Mouse (Mus musculus): Measurements from ENCODE around the gene Vwa8. TPM values are rescaled to one million over a fixed set of nuclear protein-coding genes. Genes with fewer than 3 reads are reported as not detected.

Vwa8 gene
- total RNA-seq, 1 experiment = 9.8 TPM

DNA sequence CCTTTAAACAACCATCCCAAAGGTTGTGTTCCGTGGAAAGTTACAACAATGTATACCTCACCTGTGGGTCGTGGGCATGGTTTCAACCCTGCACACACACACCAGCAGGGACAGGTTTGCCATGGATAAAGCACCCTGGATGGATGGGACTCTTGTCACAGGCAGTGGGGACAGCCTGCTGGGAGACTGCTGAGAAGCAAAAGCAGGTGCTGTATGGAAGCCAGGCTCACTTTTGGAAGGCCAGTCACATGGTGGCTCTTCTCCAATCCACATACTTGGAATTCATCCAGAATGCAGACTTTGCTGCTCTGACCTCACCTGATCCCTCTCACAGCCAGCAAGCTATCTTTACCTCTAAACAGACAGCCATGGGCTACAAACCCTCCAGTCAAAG lies 292.0 kb downstream of the Vwa8 start:
- H3K9ac ChIP-seq (ENCODE audit: insufficient read depth, low read depth, low read length, poor library complexity, severe bottlenecking) = no peak overlapping the region
- H3K27ac ChIP-seq (ENCODE audit: insufficient read depth, low read depth, low read length, poor library complexity, severe bottlenecking) = peak overlapping the region; percentile 28; the same call in 1 of the 2 replicates
- H3K4me3 ChIP-seq (ENCODE audit: insufficient read depth in 1 of 2, low read depth in 1 of 2, low read length in 2 of 2, poor library complexity in 1 of 2, severe bottlenecking in 1 of 2) = no peak overlapping the region
- H3K4me1 ChIP-seq (ENCODE audit: control insufficient read depth in 2 of 2, insufficient read depth in 2 of 2, low read length in 2 of 2, poor library complexity in 1 of 2) = peaks cover 0 to 9% of the 10 kb centered on the region in 2 experiments; a peak in 1 of 4 replicates
- in situ Hi-C loops (cut with MboI; ENCODE audit: low sequenced_read_pairs in 2 of 2, unreplicated experiment in 2 of 2) = loop anchor here (25.0 kb wide), 1 partner anchor 171 kb away; the partner anchor contains the start of gene Rgcc (in 2 of the 2)
- DNase-seq (ENCODE audit: low read depth, low spot score) = peak; percentile 38
- TF ChIP-seq ZNF384 (IDR thresholded peaks at IDR 0.05; ENCODE audit: low read depth, low read length) = no peak
- TF ChIP-seq CHD2 (IDR thresholded peaks at IDR 0.05; ENCODE audit: low read depth, low read length) = no peak
- TF ChIP-seq MAFK (IDR thresholded peaks at IDR 0.05; ENCODE audit: insufficient read depth, low read depth, low read length) = no peak
- TF ChIP-seq HCFC1 (IDR thresholded peaks at IDR 0.05; ENCODE audit: borderline replicate concordance, insufficient read depth, low read length) = no peak
- TF ChIP-seq ZC3H11A (IDR thresholded peaks at IDR 0.05; ENCODE audit: borderline replicate concordance, low read depth, low read length) = no peak
- no peaks in the 10 kb centered on the region for H3K36me3 ChIP-seq (ENCODE audit: control insufficient read depth, insufficient read depth, low read length, poor library complexity, severe bottlenecking)
- H3K9me3 ChIP-seq (ENCODE audit: control insufficient read depth, insufficient read depth, low read depth, low read length) = no peaks in the 10 kb centered on the region

DNA sequence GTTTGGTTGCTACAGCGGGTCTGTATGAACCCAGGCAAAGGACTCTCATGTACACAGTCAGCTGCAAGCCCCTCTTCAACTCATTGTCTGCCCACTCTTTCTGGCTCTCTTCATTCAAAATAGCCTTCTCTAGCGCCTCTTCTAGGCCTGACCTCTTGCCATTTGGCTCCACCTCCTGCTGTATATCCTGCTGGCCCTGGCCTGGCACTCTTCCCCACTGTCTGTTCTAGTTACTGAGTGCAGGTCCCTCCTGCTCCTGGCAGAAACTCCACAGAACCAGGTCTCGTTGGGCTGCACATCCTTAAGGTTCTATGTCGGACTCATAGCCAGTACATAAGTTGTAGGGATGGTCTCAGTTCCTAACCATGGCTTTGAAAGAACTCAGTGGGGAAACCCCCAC lies 293.5 kb downstream of the Vwa8 start:
- no peaks in the 10 kb centered on the region for H3K9me3 ChIP-seq (ENCODE audit: control insufficient read depth, insufficient read depth, low read depth, low read length)
- TF ChIP-seq HCFC1 (IDR thresholded peaks at IDR 0.05; ENCODE audit: borderline replicate concordance, insufficient read depth, low read length) = no peak
- no peak for TF ChIP-seq ZC3H11A (IDR thresholded peaks at IDR 0.05; ENCODE audit: borderline replicate concordance, low read depth, low read length)
- TF ChIP-seq CHD2 (IDR thresholded peaks at IDR 0.05; ENCODE audit: low read depth, low read length) = no peak
- no peak for TF ChIP-seq MAFK (IDR thresholded peaks at IDR 0.05; ENCODE audit: insufficient read depth, low read depth, low read length)
- in situ Hi-C loops (cut with MboI; ENCODE audit: low sequenced_read_pairs in 2 of 2, unreplicated experiment in 2 of 2) = loop anchor here (25.0 kb wide), 1 partner anchor 170 kb away; the partner anchor contains the start of gene Rgcc (in 2 of the 2)
- H3K36me3 ChIP-seq (ENCODE audit: control insufficient read depth, insufficient read depth, low read length, poor library complexity, severe bottlenecking) = no peaks in the 10 kb centered on the region
- no peak for DNase-seq (ENCODE audit: low read depth, low spot score)
- H3K4me1 ChIP-seq (ENCODE audit: control insufficient read depth in 2 of 2, insufficient read depth in 2 of 2, low read length in 2 of 2, poor library complexity in 1 of 2) = peaks cover 0 to 9% of the 10 kb centered on the region in 2 experiments; a peak in 1 of 4 replicates
- H3K27ac ChIP-seq (ENCODE audit: insufficient read depth, low read depth, low read length, poor library complexity, severe bottlenecking) = no peak overlapping the region
- H3K4me3 ChIP-seq (ENCODE audit: insufficient read depth in 1 of 2, low read depth in 1 of 2, low read length in 2 of 2, poor library complexity in 1 of 2, severe bottlenecking in 1 of 2) = no peak overlapping the region
- H3K9ac ChIP-seq (ENCODE audit: insufficient read depth, low read depth, low read length, poor library complexity, severe bottlenecking) = no peak overlapping the region

DNA sequence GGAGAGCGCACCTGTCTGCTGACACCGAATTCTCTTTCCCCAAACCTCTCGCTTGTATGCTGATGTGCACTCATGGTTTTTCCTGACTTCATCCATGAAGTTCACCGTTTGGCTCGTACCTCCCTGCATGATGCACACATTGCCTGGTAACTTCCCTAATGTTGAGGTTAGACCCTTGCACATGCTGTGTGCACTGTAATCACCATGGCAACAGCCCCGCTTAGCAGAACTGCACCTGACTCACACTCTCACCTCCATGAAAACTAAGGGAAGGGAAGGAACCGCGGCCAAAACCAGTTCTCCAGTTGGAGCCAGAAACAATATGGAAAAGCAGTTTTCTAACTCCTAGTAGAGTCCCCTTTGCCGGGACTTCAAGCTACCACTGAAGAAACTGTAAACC lies 294.8 kb downstream of the Vwa8 start:
- Histone ChIP-seq H3K27ac (ENCODE audit: insufficient read depth, low read depth, low read length, poor library complexity, severe bottlenecking) (no peak overlapping the region), H3K9ac (ENCODE audit: insufficient read depth, low read depth, low read length, poor library complexity, severe bottlenecking) (no peak overlapping the region), H3K9me3 (ENCODE audit: control insufficient read depth, insufficient read depth, low read depth, low read length) (no peaks in the 10 kb centered on the region), H3K36me3 (ENCODE audit: control insufficient read depth, insufficient read depth, low read length, poor library complexity, severe bottlenecking) (no peaks in the 10 kb centered on the region), H3K4me1 (ENCODE audit: control insufficient read depth in 2 of 2, insufficient read depth in 2 of 2, low read length in 2 of 2, poor library complexity in 1 of 2) (peaks cover 0 to 9% of the 10 kb centered on the region in 2 experiments; a peak in 1 of 4 replicates), H3K4me3 (ENCODE audit: insufficient read depth in 1 of 2, low read depth in 1 of 2, low read length in 2 of 2, poor library complexity in 1 of 2, severe bottlenecking in 1 of 2) (no peak overlapping the region)
- TF ChIP-seq CHD2 (IDR thresholded peaks at IDR 0.05; ENCODE audit: low read depth, low read length) = no peak
- no peak for TF ChIP-seq ZC3H11A (IDR thresholded peaks at IDR 0.05; ENCODE audit: borderline replicate concordance, low read depth, low read length)
- TF ChIP-seq HCFC1 (IDR thresholded peaks at IDR 0.05; ENCODE audit: borderline replicate concordance, insufficient read depth, low read length) = no peak
- TF ChIP-seq ZNF384 (IDR thresholded peaks at IDR 0.05; ENCODE audit: low read depth, low read length) = no peak
- TF ChIP-seq MAFK (IDR thresholded peaks at IDR 0.05; ENCODE audit: insufficient read depth, low read depth, low read length) = no peak
- no peak for DNase-seq (ENCODE audit: low read depth, low spot score)
- in situ Hi-C loops (cut with MboI; ENCODE audit: low sequenced_read_pairs in 2 of 2, unreplicated experiment in 2 of 2) = loop anchor here (25.0 kb wide), 1 partner anchor 169 kb away; the partner anchor contains the start of gene Rgcc (in 2 of the 2)

DNA sequence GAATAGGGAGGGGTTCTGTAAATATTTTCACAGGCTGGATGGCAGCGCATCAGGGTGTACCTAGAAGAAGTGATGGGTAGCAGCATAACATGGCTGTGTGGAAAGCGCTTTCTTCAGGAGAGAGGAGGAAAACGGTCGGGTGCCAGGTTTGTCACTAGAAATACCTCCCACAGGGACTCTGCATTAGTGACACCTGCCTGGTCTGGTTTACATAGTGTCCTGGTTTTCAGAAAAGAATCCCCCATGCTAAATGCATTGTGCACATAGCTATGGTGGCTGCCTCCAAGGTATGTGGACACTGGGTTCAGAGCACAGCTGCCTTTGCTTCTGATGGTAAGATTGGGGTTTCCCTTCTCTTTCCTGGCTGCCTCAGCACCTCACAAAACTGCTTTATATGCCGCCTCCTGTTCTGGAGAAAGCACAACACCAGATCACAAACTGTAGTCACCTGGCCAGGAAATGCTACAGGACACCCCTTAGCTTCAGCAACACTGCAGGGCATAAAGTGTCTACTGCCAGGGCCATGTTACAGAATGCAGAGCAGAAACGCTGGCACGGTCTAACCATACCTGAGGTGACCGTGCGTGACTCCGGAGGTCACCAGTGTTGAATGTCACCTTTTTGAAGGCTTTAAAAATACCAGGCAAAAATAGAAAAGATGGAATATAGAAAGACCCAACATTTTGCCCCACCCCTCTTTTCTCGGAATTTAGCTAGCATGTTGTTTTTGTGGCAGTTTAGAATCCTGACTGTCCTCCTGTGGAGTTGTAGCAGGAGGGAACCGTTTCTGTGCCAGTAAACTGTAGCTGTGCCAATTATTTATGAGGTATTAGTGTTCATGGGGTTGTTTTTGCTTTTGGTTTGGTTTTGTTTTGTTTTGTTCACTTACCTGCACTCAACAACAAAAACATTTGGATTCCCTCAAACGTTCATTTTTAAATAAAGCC lies 295.7 kb downstream of the Vwa8 start:
- H3K9ac ChIP-seq (ENCODE audit: insufficient read depth, low read depth, low read length, poor library complexity, severe bottlenecking) = no peak overlapping the region
- no peak for DNase-seq (ENCODE audit: low read depth, low spot score)
- no peak for TF ChIP-seq ZC3H11A (IDR thresholded peaks at IDR 0.05; ENCODE audit: borderline replicate concordance, low read depth, low read length)
- no peak for TF ChIP-seq HCFC1 (IDR thresholded peaks at IDR 0.05; ENCODE audit: borderline replicate concordance, insufficient read depth, low read length)
- TF ChIP-seq CHD2 (IDR thresholded peaks at IDR 0.05; ENCODE audit: low read depth, low read length) = no peak
- no peak for TF ChIP-seq ZNF384 (IDR thresholded peaks at IDR 0.05; ENCODE audit: low read depth, low read length)
- no peak for TF ChIP-seq MAFK (IDR thresholded peaks at IDR 0.05; ENCODE audit: insufficient read depth, low read depth, low read length)
- no peaks in the 10 kb centered on the region for H3K9me3 ChIP-seq (ENCODE audit: control insufficient read depth, insufficient read depth, low read depth, low read length)
- no peak overlapping the region for H3K4me3 ChIP-seq (ENCODE audit: insufficient read depth in 1 of 2, low read depth in 1 of 2, low read length in 2 of 2, poor library complexity in 1 of 2, severe bottlenecking in 1 of 2)
- no peak overlapping the region for H3K27ac ChIP-seq (ENCODE audit: insufficient read depth, low read depth, low read length, poor library complexity, severe bottlenecking)
- H3K4me1 ChIP-seq (ENCODE audit: control insufficient read depth in 2 of 2, insufficient read depth in 2 of 2, low read length in 2 of 2, poor library complexity in 1 of 2) = peaks cover 0 to 9% of the 10 kb centered on the region in 2 experiments; a peak in 1 of 4 replicates
- in situ Hi-C loops (cut with MboI; ENCODE audit: low sequenced_read_pairs in 2 of 2, unreplicated experiment in 2 of 2) = loop anchor here (25.0 kb wide), 1 partner anchor 168 kb away; the partner anchor contains the start of gene Rgcc (in 2 of the 2)
- no peaks in the 10 kb centered on the region for H3K36me3 ChIP-seq (ENCODE audit: control insufficient read depth, insufficient read depth, low read length, poor library complexity, severe bottlenecking)

All from ES-E14 (cell line).